Mouse (Mus musculus) c-Kit-positive CD71-positive TER-119-negative erythroid progenitor cells, embryonic 14.5 days (primary cell): ENCODE results near the gene Slc35a1.

ENCODE experiments used
- DNase-seq: peaks from one replicate; pipeline ENCODE4 v3.0.0-alpha.2; 2013; ENCODE audit warnings: low read depth

Gene Slc35a1

DNA sequence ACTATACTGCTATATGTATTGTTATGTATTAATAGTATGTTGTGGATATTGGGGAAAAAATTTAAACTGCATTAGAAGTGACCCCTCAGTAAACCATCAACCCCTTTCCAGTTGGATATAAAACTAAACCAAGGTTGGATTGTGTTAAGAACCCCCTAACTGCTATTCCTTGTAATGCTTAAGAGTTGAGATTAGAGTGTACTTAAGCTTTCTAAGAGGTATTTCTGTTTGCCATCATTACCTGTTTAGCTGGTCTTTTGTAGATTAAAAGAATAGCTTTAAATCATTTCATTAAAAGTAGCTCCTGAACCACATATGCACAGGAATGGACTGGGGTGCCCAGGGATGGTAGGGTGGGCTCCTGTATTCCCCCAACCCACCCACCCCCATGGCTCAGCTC is 42.5 kb downstream of the Slc35a1 start:
- DNase-seq = no peak

DNA sequence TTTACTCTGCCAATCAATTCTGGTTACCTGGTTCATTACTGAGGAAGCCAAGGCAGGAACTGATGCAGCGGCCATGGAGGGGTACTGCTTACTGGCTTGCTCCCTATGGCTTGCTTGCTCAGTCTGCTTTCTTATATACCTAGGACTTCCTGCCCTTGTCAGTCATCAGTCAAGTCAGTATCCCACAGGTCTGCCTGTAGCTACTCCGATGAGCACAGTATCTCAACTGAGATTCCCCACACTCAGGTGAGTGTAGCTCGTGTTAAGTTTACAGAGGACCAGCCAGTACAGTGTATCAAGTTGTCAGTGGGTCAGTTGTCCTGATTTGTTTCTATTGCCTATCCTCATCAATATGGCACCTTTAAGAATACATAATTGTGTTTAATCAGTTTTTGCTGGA is 46.5 kb downstream of the Slc35a1 start:
- no peak for DNase-seq

DNA sequence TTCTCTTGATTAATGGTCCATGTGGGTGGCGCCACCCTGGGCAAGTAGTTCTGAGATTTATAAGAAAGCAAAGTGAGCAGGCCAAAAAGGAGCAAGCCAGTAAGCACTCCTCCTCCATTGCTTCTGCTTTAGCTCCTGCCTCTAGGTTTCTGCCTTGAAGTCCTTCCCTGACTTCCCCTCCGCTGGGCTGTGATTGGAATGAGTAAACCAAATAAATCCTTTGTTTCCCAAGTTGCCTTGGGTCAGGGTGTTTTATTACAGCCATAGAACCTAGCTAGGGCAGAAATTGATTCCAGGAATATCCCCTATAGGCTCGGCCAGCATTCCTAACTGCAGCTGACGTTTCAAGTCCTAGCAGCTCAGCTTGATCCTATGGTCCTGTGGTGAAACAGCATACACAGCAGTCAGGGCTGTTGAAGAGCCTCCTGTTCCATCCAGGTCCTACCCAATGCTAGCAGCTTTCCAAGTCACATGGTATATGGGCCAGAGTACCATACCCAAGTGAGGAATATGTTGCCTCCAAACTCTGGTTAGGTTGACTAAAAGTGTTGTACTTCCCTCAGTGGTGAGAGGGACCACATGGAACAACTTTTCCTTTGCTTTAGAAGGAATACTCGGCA is 47.4 kb downstream of the Slc35a1 start:
- DNase-seq = no peak

DNA sequence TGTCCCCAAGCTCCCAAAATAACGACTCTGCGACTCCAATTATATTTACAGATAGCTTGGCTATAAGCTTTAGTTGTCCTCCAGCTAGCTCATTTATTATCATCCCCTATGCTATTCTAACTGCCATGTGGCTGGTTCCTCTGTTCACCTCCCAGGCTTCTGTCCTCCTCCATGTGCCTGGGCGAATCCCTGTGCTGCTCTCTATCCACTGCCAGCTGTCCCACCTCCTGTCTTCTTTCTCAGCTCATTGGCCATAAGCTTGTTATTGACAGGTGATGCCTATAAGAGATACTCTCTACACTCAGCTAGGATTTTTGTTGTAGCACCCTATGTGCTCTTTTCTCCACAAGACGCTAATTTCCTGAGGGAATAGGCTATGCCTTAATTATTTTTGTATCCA is 49.4 kb downstream of the Slc35a1 start:
- no peak for DNase-seq

DNA sequence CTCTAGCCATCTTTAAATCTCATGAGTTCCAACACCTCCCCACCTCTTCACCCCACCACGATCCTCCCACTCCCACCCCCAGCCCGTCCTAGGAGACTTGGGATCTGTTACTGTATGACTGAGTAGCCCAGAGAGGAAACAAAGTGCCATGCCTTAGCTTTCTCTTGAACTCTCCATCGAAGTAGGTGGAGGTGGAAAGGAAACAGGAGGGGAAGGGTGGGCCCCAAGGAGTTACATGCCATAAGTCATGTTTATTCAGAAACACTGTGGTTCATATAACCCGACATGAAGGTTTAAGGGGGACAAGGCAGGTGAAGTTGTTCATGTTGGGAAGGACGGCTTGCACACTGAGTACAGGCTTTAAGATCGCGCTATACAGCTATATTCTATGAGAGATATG is 49.9 kb downstream of the Slc35a1 start:
- DNase-seq = no peak

DNA sequence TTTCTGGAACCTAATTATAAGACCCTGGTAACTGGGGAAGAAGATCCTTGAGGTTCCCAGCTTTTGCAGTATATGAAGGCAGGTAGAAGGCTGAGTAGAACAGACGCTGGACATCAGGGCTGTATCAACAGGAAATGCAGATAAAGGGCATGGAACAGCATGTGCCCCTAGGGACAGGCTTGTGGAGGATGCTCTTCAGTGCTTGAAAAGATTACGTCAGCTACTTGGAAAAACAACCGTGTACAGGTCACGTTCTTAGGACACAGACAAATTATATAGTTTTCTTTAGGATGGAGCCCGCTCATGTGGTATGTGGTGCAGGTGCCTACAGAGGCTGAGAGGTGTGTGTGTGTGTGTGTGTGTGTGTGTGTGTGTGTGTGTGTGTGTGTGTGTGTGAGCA is 51.2 kb downstream of the Slc35a1 start:
- no peak for DNase-seq

DNA sequence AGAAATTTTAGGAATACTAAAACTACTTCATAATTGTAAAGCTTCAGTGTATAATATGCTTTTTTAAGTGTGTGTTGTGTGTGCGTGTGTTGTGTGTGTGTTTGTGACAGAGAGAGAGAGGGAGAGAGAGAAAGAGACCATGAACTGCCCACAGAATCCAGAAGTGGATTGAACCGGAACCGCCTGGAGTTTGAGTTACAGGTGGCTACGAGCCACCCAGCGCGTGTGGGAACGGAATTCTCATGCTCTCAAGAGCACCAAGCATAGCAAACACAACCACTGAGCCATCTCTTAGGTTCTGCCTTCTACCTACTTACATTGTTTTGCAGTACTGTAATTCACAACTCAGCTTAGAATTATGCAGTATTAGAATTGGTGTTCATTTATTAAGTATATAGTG is 53.1 kb downstream of the Slc35a1 start:
- DNase-seq = no peak

DNA sequence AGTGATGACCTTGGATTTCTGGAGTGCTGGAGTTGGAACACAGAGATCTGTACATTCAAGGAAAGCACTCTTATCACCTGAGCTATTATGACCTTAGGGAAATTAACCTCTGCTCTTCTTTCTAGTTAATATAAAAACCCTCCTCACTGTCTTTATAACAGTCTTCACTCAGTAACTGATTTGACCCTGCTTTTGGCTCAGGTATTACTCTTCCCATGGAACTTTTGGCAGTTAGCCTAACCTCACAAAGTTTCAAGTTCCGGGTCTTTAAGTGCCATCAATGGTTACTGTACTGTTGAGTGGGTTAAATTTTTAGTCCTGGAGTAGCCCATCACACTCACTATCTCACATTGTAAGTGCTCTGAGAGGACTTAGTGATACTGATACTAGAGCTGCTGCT is 57.3 kb downstream of the Slc35a1 start:
- no peak for DNase-seq

DNA sequence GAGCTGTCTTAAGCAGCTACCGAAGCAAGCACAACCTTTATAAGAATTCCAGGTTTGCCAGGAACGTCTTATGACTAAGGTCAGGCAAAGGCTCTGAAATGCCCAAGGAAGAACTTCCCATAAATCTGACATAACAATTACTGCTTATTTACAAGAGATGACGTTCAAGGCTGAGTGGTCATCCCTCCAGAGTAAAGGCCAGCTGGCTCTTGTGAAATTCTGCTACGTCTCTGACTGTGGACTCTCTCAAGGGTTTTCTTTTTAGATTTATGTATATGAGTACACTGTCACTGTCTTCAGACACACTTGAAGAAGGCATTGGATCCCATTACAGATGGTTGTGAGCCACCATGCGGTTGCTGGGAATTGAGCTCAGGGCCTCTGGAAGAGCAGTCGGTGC is 60.8 kb downstream of the Slc35a1 start:
- no peak for DNase-seq

DNA sequence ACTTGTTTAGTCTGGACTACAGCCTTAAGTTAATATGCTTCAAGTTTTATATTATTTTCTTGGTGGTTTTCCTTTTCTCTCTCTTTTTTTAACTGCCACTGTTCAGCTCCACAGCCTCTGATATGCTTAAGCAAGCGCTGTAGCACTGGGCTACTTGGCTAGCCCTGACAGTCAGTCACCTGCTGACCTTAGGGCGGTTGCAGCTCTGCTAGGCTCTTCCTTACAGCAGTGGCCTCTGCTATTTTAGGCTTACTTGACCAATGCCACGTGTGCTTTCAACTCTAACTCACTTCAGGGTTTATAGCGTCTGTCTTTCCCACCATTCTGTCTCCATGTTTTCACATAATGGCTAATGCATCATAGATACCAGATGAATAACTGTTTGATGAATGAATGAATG is 61.7 kb downstream of the Slc35a1 start:
- no peak for DNase-seq

DNA sequence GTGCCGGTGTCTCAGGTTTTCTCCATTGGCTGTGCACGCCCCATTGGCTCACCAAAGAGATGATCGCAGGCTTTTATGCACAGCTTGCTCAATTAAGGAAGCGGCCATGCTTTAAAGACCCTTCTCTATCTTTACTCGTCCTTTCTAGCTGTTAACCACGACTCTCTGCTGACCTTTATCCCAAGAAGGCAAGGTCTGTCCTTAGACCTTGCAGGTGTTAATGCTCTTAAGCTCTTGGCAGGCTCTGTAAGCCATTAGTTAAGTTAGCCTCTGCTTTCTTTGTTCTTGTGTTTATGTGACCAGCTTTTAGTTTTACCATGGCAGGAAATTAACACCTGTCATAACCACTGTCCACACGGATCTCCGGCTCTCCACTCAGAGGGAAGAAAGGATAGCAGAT is 71.1 kb downstream of the Slc35a1 start:
- no peak for DNase-seq

DNA sequence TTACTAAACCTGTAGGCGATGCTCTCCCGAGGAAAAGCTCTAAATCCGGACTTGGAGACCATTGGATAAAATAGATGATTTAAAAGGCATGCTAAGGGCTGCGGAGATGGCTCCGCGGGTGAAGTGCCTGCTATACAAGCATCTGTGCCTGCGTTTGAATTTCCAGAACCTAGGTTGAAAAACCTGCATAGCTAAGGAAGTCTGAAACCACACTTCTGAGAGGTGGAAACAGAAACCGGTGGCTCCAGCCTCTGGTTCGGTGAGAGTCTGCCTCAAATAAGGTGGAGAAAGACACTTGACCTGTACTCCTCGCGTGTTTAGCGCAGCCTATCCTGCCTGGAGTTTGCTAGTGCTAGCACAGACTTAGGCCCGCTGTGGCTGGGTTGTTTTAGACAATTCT is 71.9 kb downstream of the Slc35a1 start:
- no peak for DNase-seq

DNA sequence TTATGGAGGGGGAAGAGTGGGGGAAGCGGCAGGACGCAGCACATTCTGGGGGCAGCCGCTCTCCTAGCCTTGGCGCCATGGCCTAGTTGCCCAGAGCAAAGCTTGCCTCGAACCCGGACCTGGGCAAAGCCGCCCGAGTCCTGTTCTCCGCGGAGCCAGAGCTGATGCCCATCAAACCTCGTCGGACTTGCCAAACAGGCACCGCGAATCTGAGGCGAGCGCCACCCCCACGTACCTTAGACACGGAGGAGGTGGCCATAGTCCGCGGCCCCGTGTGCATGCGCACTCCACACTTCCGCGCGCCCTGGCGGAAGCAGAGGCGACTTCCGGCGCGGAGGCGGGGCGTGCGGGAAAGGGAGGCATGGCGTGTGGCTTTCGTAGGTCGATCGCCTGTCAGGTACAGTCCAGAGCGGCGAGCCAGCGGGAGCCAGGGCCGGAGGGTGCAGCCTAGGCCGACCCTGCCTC is 72.6 kb downstream of the Slc35a1 start, which contains the start of the genes Orc3 and Rars2:
Gene Orc3, minus strand, starts transcription at position 315 of the 465 bp plus-strand sequence.
Gene Rars2, plus strand, starts transcription at position 328 of the 465 bp plus-strand sequence.
- DNase-seq = peak; percentile 88

DNA sequence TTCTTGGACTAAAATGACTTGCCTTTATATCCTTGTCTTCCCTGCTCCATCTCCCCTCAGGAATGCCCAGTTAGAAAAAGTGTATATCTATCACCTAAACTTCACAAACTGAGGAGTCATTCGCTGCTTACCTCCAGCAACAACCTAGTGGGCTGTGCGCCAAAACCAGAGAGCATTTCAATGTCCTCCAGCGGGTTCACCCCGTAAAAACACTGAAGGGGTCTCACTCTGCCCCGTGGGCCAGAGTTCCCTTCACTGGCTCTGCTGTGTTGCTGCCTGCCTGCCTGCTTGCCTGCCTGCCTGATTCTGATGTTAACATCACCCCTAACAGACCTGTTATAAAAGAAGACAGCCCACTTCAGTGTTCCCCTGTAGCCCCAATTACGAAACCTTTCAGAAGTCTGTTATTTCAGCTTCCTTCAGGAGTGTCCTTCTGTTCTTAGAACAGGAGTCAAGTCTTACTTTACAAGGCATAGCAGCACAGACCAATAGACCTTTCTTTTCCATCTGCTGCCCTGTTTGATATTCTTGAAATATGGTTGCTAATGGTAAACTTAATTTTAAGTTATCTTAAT is 73.6 kb downstream of the Slc35a1 start:
- DNase-seq = peak; percentile 9
